Mouse (Mus musculus) induced T-regulatory cell, adult 2 months (primary cell): Measurements from ENCODE around the gene Ubash3b.

Experiments
- DNase-seq: peaks from one replicate; pipeline ENCODE4 v3.0.0-alpha.2; 2012; ENCODE audit warnings: low read depth

Ubash3b gene

DNA sequence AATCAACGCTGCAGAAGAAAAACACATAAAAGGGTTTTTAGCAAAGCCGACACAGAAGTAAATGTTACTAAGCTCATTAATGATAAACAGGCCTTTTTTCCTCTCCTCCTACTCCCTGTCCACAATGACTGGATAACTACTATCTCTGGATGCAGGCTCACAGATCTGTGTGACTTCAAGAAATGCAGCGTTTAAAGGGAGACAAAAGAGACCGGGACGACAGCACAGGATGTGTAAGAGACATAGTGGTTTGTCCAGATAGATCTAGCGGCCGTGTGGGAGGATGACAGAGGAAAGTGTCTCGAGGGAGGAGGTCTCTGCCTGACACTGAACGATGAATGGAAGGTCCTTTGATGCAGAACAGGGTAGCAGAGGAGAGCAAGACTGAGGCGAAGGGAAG lies 5.4 kb upstream of the Ubash3b start:
- peak; percentile 62 for DNase-seq

DNA sequence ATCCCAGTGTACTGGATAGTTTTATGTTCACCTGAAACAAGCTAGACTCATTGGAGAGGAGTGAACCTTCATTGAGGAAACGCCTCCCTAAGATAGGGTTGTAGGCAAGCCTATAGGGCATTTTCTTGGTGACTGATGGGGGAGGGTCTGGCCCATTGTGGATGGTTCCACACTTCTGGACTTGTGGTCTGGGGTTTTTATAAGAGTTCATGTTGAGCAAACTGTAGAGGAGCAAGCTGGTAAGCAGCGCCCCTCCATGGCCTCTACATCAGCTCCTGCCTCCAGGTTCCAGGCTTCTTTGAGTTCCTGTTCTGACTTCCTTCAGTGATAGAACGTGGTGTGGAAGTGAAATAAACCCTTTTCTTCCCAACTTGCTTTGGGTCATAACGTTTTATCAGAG lies 866 bp upstream of the Ubash3b start:
- DNase-seq, result no peak

DNA sequence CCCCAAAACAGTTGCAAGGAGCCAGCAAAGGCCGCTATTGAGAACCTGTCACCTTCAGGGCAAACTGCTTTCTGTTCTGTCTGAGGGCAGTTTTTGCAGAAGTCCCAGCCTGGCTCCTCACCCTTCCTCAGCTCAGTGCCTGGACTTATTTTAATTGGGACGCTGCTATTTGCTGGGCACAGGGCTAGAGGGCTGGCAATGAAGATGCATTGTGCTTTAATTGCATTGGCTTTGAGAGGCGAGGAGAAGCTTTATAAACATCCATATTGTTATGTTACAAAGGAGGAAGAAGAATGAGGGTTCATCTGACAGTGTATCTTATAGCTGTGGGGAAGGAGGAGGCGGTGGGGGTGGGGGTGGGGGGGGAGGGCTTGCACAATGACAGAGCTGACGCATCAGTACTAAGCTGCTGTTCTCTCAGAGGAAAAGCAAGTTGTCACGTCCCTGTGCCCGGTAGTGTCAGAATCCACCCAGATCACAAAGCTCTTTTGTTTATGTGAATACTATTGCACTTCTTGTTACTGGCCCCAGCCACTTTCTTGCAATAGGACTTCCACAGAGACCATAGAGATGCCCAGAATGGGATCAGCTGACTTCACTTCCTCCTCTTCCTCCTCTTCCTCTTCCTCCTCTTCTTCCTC lies 841 bp downstream of the Ubash3b start:
- peak; percentile 58 for DNase-seq

DNA sequence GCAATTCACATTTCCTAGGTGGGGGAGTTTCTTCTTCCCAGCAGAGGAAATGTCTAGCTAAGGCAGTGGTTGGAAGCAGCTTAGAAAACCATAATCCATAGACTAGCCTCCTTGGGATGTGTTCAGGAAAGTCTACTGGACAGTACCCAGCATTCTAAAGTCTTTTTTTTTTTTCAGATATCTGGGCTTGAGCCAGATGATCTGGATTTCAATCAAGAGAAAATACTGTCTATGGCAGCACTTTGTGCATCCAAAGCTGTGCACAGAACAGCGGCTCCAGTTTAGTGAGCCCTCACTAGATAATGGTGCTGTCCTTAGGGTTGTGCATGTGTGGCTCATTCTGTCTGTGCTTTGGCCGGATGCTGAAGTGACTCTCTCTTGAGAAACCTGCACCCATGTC lies 2.3 kb downstream of the Ubash3b start:
- no peak for DNase-seq

DNA sequence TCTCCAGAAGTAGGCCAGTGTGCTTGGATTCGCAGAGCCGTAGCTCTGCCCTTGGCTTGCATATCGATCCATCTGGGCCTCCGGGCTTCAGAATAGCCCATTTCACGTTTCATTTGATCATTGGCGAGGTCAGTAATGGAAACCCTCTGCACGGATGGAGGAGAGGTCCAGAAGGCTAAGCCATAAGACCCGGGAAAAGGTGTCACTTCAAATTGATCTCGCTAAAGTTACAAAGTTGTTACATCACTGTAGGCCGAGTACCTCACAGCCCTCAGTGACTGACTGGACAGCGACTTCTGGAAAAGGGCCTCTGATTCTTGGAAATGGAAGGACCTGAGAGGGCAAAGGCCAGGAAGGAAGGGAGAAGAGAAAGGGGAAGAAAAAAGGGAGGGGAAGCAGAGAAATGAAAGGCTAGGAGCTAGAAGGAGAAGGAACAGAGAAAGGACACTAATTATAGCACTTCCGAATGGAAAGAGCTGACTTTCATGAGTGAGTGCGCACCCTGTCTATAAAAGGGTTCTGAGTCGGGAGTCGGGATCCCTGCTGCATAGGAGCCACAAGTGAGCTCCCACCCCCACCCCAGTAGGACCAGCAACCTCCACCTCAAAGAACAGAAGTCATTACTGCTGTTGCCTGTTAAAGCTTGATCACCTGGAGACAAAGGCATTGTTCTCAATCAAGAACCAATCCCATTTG lies 3.5 kb downstream of the Ubash3b start:
- no peak for DNase-seq

DNA sequence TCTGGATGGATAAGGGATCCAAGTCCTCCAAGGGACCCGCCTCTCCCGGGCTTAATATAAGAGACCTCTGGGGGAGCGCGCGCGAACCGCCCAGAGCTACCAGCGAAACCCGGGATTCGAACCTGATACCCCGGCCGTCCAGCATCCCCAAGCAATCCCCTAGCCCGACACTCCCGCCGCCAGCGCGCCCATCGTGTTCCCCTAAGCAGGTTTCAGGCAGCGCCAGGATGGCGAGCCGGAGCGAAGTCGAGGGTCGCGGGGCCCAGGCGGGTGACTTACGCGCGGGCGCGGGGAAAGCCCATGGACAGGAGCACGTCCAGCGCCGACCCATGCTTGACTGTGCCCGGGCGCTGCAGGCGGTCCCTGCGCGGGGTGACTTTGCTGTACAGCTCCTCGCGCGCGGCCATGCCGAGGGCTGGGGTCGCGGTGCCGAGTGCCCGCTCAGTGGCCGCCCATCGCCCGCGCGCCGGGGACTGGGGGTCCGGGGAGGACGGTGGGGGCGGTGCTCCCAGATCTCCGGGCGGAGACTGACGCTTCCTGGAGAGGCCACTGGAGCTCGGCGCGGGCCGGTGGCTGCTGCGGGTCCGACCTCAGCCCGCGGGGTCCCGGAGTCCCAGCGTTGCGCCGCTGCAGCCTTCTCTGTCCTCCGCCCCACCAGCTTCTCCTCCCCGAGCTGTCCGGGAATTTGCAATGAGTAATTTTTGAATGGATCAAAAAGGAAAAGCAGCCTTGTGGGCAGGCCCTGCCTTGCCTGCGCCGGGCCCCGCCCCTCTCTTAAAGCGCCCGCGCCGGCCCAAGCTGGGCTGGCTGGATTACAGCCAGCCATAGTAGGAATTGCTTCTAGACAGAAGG lies 4.3 kb downstream of the Ubash3b start:
- peak; percentile 76 for DNase-seq

DNA sequence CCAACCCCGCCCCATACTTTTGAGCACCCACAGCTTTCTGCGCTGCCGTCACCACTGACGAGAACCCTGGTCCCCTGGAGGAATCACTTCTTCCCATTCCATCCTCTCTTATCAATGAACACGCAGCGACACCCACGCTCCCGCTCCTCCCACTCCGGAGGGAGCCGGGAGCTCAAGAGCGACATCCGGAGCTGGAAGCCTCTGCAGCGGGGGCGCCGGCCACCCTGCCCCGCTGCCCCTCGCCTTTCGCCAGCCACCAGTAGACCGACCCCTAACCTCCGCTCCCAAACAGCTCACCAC lies 4.8 kb downstream of the Ubash3b start:
- peak; percentile 63 for DNase-seq

DNA sequence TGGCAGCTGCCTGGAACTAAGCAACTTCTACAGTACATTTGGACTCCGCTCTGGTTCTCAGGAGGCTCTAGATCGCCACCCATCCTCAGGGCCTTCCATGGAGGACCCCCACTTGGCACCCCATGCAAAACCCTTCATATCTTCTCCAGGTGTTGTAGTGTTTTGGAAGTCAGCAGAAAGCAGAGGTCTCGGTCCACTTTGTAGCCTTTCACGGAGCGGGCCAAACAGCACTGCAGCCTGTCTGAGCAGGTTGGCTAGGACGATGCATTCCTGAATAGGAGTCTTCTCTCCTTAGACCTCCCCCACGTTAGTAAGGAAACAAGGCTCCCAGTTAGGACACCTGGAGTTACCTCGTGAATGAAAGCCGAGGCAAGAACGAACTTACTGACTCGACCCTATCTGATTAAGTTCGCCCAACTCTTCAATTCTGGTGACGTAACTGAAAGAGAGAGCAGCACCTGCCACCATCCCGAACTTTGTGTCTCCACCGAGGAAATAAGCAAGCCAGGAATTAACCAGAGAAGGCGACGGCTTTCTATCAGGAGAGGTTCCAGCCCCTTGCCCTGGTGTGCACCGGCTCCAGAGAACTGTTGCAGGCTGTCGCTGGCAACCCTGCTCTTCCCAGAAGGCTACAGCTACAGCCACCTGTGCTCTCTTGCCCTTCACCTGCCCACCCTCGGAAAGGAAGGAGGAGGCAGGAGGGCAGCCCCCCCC lies 5.3 kb downstream of the Ubash3b start:
- peak; percentile 37 for DNase-seq

DNA sequence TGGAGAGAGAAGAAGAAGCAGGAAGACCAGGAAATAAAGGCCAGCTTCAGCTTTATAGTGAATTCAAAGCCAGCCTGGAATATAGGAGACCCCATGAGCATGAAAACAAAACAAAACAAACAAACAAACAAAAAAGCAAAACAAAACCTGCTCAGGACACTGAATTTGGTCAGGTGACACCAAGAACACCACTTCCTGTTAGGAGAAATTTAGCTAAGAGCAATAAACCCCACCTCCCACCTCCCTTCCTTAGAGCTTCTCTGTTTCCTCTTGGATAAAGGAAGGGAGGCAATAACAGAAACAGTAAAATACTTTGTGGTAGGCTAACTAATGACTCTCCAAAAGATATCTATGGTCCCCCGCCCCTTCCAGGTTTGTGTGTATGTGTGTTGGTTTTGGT lies 7.5 kb downstream of the Ubash3b start:
- DNase-seq, result peak; percentile 60

DNA sequence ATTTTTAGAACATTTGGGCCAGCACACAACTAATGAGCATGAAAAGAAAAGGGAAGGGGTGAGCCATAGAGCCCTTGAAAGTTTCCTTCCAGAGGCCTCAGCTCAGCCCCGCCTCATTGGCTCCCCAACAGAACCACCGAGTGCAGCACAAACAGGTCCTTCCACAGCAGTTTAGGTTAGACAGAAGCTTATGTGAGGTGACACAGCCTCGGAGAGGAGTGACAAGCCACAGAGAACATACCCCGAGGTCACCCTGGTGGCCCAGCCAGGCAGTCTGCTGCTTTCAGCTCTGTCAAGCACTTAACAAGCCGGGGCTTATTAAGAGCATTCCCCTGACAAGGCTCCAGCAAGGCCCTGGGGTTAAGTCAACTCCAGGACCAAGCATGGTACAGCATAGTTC lies 8.4 kb downstream of the Ubash3b start:
- DNase-seq, result peak; percentile 47

DNA sequence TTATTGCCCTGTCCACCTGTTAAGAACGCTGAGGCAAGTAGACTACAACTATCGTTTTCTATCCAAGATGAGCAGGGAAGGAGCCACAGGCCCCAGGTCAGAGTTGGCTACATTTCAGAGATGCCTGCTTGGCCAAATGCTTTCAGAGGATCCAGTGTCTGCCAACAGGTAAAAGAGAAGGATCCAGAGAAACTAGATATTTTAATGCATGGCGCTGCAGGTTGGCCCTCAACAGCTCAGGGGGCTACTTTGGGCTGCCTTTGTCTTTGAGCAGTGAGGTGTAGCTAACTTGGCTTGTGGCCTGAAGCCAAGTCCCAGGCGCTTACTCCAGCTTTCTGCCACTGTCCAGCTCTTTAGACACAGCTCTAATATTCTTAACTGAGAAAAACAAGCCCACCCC lies 10.0 kb downstream of the Ubash3b start:
- DNase-seq, result no peak

DNA sequence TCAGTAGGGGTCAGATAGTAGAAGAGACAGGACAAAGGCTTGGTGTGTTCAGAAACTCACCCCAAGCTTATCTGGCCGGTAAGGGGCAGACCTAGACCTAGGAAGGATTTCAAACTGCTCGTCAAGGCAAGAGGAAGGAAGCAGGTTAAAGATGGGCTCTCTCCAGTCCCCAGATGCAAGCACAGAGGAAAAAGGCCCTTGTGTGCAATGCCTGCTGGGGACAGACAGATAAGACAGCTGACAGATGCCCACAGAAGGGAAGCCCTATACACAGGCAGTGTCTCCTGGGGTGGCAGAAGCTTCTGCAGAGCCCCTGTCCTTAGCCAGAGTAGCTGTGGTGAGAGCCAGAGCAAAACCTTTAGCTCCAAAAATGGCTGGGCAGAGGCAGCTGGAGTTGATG lies 11.6 kb downstream of the Ubash3b start:
- no peak for DNase-seq

DNA sequence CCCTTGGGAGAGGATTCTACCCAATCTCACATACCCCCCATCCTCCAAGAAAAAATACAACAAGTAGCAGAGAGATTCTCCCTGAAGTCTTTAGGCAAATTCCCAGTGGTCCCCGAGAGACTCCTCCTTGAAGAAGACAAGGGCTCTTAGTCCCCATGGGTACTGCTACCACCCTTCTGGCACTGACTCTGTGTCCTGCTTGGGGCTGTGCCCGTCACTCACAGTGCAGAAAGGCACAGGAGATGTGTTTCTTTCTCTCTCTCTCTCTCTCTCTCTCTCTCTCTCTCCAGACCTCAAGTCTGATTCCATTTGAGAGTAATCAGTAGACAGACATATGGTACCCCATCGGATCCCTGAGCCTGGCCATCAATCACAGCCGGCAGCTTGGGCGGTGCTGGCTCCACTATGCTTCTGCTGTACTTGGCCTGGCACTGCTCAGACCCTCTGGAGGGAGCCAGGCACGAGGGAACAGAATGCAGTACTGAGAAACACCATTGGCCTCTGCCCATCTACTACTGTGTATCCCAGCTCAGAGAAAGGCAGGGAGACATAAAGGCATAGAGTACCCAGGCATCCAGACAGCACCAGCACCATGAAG lies 12.3 kb downstream of the Ubash3b start:
- no peak for DNase-seq

DNA sequence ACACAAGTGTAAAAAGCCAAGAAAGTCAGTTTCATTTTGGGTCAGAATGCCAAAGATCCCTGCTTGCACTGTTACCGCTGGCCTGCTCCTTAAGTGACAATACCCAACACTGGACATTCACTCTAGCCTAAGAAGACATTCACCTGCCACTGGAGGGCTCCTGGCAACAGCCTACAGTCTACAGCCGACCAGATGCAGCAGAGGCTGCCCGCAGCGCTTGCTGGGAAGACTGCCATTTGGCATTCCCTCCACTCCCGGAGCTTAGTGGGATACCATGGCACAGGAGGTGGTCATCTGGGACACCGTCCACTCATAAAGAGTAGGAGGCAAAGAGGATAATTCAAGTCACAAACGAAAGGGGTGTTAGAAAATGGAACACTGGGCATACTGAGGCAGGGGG lies 12.9 kb downstream of the Ubash3b start:
- no peak for DNase-seq

DNA sequence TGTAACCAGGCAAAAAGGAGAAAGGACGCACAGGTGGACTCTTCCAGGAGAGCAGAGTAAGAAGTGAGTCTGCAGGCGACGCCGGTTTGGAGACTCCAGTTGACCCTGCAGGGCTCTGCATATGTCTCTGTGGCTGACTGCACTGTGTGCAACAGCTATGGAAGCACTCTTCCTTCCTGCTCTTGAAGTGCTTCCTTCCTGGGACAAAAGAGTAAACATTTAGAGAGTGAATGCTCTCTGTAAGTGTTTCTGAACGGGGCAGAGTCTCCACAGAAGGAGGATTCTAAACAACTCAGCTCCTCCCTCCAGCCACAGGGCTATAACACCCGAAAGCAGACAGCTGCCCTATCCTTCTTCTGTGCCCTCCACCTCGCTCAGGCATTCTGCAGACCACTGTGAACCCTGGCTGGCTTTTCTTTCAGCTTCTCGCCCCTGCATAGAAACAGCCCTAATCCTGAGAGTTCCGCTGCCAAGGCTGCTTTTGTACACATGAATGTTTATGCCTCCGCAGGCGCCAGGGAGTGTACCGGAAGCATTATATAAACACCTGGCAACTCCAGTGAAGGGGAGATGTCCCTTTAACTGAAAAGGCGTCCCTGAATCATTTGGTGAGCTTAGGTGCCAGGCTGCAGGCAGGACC lies 14.2 kb downstream of the Ubash3b start:
- no peak for DNase-seq

DNA sequence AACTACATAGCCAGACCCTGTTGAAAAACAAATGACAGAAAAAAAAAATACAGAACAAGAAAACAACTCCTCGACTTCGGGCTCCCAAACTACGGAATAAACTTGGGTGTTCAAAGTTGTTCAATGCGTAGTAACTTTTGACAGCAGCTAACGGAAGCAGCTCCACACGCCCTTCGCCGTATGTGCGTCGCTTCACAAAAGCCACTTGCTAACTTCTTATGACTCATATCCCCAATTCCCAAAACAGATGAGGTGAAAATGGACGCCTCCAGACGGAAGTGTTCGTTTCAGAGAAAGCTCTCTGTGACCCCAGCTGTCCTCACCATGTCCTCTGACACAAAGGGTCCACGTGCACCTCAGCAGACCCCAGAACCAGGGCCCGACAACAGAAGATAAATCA lies 17.7 kb downstream of the Ubash3b start:
- DNase-seq, result peak; percentile 52

DNA sequence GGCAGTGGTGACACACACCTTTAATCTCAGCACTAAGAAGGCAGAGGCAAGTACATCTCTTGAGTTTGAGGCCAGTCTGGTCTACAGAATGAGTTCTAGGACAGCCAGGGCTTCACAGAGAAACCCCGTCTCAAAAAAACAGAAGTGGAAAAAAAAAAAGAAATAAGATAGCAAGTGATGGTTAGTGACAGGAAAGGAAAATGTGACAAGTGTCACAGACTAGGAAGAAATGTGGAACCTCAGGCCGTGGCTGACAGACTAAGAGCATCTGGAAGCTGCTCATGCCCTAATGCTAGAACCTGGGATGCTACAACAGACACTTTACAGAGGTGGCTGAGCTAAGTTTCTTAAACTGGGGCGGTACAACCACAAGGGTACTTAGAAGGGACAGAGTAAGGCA lies 18.4 kb downstream of the Ubash3b start:
- DNase-seq, result peak; percentile 45

DNA sequence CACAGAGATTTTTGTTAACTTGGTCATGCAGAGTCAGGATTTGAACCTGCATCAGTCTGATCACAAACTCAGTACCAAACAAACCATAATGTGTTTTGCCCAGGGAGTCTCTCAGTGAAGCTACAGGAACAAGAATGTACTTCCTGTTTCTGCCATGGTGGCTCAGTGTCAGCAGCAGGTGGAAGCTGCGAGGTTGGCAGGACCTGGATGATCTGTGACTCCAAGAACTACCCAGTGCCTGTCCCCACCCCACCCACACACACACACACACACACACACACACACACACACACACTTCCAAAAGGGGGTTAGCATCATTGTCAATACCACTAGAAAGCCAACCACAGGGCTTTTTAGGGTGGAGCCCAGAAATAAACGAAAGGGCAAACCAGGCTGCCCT lies 20.5 kb downstream of the Ubash3b start:
- DNase-seq, result peak; percentile 62

DNA sequence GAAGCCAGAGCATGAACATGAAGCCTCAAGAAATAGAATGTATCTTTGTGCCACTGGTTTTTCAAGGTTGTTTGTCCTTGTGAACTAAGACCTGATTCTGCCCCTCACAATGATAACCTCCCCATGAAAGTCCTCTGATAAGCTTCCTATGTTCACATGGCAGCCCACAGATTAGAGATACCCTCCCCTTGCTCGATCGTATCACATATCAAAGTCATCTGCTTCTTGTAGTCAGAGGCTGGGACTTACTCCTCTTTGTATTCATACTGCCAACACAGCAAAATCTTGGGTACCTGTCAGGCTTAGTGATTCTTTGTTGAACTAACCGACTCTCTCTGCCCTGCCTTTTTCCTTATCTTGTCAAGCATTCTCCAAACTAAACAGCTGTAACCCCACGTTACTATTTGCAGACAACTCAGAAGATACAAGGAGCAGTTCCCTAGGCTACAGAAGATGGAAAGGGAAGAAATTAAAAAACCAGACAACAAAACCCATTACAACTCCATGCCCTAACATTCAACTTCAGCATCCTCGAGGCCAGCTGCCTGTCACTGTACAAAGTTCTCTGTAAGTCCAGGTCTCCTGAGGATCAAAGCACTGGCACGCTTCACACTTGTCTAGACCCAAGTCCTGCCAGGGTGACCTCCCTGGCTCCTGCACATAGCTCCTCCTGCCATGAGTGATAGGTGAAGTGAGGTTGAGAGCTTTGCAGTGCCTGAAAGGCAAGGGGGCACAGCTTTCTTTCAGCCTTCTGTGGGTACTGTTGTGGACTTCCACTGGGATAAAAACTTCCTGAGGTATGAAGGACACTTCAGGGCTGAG lies 22.3 kb downstream of the Ubash3b start:
- peak; percentile 36 for DNase-seq

DNA sequence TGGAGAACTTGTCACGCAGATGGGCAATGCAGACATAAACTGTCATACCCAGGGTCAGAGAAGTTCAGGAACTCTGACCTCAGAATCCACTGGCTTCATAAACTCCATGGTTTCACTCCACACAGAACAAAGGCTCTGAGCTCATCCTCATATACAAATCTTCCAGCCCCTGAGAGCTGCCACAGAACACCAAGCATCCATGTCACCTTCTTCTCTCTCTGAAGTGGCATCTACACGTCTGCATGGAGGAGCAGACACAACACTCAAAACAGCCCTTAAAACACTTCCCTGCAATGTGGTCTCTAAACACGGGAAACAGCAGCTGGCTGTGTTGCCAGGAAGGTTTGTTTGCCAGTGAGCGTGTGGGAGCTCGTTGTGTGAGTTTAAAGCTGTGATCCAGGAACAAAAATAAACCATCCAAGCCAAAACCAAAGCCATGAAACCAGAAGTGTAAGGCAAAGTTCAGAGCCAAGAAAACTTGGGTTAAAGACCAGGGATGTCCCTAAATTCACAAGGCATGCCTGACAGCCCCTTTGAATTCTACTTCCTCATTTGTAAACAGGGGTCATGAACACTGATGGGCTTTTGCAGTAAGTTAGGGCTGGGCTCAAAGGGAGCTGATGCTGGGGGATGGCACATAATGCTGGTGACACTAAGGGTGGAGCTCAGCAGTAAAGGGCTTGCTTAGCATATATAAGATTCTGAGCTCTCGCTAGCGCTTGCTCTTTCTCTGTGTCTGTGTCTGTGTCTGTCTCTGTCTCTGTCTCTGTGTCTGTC lies 24.6 kb downstream of the Ubash3b start:
- no peak for DNase-seq
